Mouse (Mus musculus) ovary, postnatal 10 days (tissue): ENCODE data around the gene Slc6a14.

Experiments
- DNase-seq: peaks from one replicate; pipeline ENCODE4 v3.0.0; 2022; ENCODE audit warnings: low spot score

Slc6a14 gene

DNA sequence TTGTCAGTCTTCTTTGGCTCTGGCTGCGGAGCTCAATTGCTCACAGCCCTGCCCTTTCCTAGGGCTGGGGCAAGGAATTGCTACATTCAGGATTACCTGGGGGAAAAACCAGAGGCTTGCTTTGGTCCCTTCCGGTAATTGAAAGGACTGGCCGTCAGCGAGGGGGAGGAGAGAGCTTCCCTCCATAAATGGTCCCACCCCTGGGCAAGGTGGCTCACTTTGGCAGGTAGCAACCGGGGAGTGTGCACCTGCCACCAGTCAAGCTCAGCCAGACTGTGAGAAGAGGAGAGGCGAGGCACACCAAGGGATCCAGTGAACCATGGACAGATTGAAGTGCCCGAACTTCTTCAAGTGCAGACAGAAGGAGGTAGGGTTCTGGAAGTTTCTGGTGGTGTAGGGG lies at the start of gene Slc6a14:
Gene Slc6a14 (plus strand): TSS at position 68 of the 400 bp plus-strand sequence.
- DNase-seq = no peak

DNA sequence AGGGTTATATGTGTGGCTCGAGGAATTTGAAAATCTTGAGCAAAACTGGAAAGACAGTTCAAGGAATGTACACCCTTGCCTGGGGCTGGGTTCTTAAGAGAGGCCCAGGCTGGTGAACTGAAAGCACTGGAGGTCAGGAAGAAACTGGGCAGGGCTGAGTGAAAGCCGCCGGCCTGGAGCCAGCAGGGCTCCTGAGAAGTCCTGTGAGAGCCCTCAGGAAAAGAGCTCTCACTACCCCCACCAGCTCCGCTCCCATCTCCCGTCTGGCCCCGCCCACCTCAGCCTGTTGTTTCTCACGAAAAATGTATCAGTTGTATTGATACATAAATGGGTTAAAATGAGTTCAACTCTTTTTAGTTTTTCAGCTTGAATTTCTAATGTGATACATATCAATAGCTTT lies 43.8 kb upstream of the Slc6a14 start:
- DNase-seq = no peak

- no peak for DNase-seq
These were observed 19.5 kb upstream of the Slc6a14 start for GRCm38 (mm10) chrX:21695220-21695619.

- no peak for DNase-seq
These were observed 19.0 kb upstream of the Slc6a14 start for GRCm38 (mm10) chrX:21695687-21696086.

- no peak for DNase-seq
These were observed 13.1 kb upstream of the Slc6a14 start for GRCm38 (mm10) chrX:21701646-21702045.

GRCm38 (mm10) chrX:21704470-21704869 lies 10.2 kb upstream of the Slc6a14 start:
- no peak for DNase-seq

DNA sequence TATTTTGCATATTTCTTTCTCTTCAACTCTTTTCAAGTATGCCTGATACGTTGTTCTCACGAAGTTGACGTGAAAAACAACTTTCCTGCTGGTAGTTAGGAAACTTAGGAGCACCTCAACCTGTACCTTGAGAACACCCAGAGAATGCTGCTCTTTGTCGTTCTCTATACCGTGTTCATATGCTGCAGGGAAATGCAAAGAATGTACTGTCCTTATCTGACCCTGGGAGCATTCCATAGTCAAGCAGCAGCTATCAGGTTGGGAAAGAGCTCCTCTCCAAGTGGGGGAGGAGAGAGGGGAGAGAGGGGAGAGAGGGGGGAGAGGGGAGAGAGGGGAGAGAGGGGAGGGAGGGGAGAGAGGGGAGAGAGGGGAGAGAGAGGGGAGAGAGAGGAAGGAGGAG lies 597 bp downstream of the Slc6a14 start:
- no peak for DNase-seq

- DNase-seq = no peak
These were observed 2.2 kb downstream of the Slc6a14 start for GRCm38 (mm10) chrX:21716885-21717284.

GRCm38 (mm10) chrX:21744997-21745396 lies 30.3 kb downstream of the Slc6a14 start, which contains the start of gene Gm28269:
Gene Gm28269 (minus strand): TSS chrX:21745097.
- no peak for DNase-seq
